Mouse (Mus musculus) spleen, adult 2 months (tissue): ENCODE results near the gene Rint1.

Experiments
- CTCF ChIP-seq: fragments of 200-500 bp; IDR thresholded peaks from 2 replicates; pipeline ENCODE4 v1.5.1; 2011; ENCODE audit warnings: mild to moderate bottlenecking, inconsistent platforms; ENCODE audit not compliant: insufficient read depth, insufficient read length, insufficient replicate concordance; ENCODE audit errors: extremely low read depth
- POLR2A ChIP-seq: fragments of 200-500 bp; IDR thresholded peaks from 2 replicates; pipeline ENCODE4 v1.6.1; 2011; ENCODE audit warnings: low read depth, low read length, inconsistent platforms

GRCm38 (mm10) chr5:23774186-23774585, 13.3 kb upstream of the Rint1 start:
- TF ChIP-seq POLR2A (no peak), CTCF (no peak)
